Mouse (Mus musculus) lung, adult 2 months (tissue): ENCODE results near the gene Clec16a. TPM values are rescaled to one million over a fixed set of nuclear protein-coding genes. Genes with fewer than 3 reads are reported as not detected.

Experiments used
- DNase-seq: peaks from one replicate; pipeline ENCODE4 v3.0.0; 2022
- H3K4me1 ChIP-seq: fragments of 200-500 bp; 2 replicates; pipeline ENCODE4 v1.6.1; 2011; ENCODE audit warnings: low read length; ENCODE audit not compliant: control insufficient read depth, insufficient read depth
- H3K4me3 ChIP-seq: fragments of 200-500 bp; replicated peaks from 2 replicates; pipeline ENCODE3; 2011; ENCODE audit warnings: low read depth, mild to moderate bottlenecking, control low read depth, low read length; ENCODE audit errors: extremely low read depth
- CTCF ChIP-seq: fragments of 200-500 bp; IDR thresholded peaks from 2 replicates; pipeline ENCODE4 v1.5.1; 2011; ENCODE audit warnings: mild to moderate bottlenecking, low read length, control low read depth; ENCODE audit not compliant: insufficient read depth
- POLR2A ChIP-seq: fragments of 200-500 bp; IDR thresholded peaks from 2 replicates; pipeline ENCODE4 v1.6.1; 2011; ENCODE audit warnings: low read depth, mild to moderate bottlenecking, control low read depth, low read length, borderline replicate concordance; ENCODE audit errors: extremely low read depth
- WGBS: fragments of 180-500 bp; shearing (Covaris S2); methylation state at CpG from one replicate; pipeline ENCODE4 v1.1.7; 2018; 5-methylcytosine and 5-hydroxymethylcytosine counted together
- polyA plus RNA-seq: library from polyadenylated mRNA; depleted of rRNA; stranded (reverse); fragments of >200 nt; gene quantifications from 2 replicates; pipeline ENCODE4 v1.2.3, GENCODE M21; 2012

Clec16a gene
- polyA plus RNA-seq, 1 experiment: 18.3 TPM

DNA sequence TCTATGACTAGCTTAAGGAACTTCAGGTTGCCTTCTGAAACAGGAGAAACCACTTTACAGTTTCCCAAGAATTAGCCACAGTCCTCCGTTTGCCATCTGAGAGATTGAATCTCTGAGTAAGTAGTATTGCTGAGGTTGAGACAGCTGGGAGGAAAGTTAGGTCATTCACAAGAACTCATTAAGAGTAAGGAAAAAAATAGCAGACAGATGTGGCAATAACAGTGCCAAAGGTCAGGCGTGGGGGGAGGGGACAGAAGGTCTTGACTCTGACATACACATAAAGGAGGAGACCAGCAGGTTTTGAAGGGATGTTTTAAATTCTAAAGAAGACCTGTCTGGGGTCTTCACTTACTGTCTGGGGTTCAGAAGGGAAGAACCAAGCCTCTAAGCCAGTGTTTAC, 157.3 kb downstream of the Clec16a start:
- TF ChIP-seq CTCF: no peak
- no peak for TF ChIP-seq POLR2A
- DNase-seq: no peak
- Histone ChIP-seq H3K4me3 (no peak overlapping the region), H3K4me1 (peaks cover 2% of the 10 kb centered on the region)
- WGBS: 63% methylated on average over 2 of the region's 2 CpGs

DNA sequence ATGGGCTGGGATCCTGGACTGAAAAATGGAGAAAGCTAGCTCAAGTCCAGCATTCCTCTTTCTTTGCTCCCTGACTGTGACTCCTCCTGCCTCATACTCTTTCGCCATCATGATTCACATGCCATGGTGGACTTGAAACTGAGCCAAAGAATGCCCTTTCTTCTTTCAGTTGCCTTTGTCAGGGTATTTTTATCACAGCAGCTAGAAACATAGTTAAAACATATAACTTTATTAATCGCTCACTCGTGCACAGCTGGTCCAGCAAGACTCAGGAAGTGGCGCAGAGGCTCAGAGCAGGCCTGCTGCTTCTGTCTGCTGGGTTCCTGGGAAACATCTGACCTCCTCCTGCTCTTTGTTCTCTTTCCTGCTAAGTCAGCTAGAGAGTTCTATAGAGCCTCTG, 158.8 kb downstream of the Clec16a start:
- 49% methylated on average over 4 of the region's 4 CpGs for WGBS
- DNase-seq: no peak
- TF ChIP-seq CTCF (no peak), POLR2A (no peak)
- peaks cover 2% of the 10 kb centered on the region; the same call in 1 of the 2 replicates for H3K4me1 ChIP-seq
- no peak overlapping the region for H3K4me3 ChIP-seq

DNA sequence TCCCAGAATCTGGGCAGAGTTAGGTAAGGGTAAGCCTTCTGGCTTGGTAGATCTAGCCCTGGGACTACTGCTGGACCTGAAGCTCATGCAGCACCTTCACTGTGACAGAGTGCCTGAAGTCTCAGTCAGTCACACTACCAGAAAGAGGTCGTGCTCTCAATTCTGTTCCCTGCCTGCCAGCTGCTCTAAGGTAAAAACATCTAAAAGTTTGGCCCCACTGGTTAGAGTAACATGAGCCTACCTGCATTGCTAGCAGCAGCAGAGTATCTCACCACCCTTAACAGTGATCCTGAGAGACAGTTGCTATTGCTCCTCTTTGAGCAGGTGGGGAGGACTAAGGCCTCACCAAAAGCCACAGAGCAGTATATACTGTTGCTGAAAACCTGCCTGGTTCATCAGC, 160.3 kb downstream of the Clec16a start:
- WGBS: 92% methylated on average over 1 of the region's 1 CpGs
- no peak for TF ChIP-seq CTCF
- no peak for TF ChIP-seq POLR2A
- DNase-seq: no peak
- H3K4me3 ChIP-seq: no peak overlapping the region
- H3K4me1 ChIP-seq: no peaks in the 10 kb centered on the region

DNA sequence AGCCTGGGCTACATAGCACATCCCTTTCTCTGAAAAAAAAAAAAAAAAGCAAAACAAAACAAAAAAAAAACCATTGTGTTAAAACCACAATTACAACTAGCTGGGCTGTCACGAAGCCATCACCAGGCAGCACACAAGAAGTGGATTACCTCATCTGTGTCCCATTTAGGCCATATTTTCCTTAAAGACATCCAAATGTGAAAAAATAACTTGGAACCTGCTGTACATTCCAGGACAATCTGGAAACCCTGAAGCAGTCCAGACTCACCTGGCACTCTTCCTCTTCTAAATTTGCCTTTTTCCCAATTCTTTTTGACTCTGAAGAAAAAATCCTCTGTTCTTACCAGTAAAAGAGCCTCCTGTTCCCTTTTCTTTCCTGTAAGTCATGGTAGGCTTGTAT, 166.4 kb downstream of the Clec16a start:
- DNase-seq: no peak
- H3K4me1 ChIP-seq: 0 out of 2 replicates have a peak, but pooled peaks cover 2% of the 10 kb centered on the region
- WGBS: 69% methylated on average over 1 of the region's 1 CpGs
- no peak overlapping the region for H3K4me3 ChIP-seq
- TF ChIP-seq POLR2A (no peak), CTCF (no peak)

DNA sequence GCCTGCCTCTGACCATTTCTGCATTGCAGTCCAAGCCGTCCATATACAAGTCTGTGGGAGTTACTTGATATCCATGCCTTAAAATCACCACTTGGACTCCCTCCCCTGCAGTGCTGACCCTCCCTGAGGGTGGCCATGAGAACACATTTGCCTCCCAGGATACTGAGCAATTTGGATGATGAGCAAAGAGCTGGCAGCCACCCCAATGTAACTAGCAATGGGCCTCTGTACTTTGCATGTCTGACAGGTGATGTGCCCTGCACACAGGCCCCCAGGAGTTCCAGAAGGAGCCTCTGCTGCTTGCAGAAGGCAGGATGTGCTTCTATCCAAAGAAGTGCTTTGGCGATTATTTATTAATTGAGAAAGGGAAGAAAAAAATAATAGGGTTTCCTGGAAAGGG, 167.9 kb downstream of the Clec16a start:
- H3K4me1 ChIP-seq: 0 out of 2 replicates have a peak, but pooled peaks cover 2% of the 10 kb centered on the region
- WGBS: 54% methylated on average over 2 of the region's 2 CpGs
- TF ChIP-seq CTCF (no peak), POLR2A (no peak)
- no peak for DNase-seq
- H3K4me3 ChIP-seq: no peak overlapping the region

DNA sequence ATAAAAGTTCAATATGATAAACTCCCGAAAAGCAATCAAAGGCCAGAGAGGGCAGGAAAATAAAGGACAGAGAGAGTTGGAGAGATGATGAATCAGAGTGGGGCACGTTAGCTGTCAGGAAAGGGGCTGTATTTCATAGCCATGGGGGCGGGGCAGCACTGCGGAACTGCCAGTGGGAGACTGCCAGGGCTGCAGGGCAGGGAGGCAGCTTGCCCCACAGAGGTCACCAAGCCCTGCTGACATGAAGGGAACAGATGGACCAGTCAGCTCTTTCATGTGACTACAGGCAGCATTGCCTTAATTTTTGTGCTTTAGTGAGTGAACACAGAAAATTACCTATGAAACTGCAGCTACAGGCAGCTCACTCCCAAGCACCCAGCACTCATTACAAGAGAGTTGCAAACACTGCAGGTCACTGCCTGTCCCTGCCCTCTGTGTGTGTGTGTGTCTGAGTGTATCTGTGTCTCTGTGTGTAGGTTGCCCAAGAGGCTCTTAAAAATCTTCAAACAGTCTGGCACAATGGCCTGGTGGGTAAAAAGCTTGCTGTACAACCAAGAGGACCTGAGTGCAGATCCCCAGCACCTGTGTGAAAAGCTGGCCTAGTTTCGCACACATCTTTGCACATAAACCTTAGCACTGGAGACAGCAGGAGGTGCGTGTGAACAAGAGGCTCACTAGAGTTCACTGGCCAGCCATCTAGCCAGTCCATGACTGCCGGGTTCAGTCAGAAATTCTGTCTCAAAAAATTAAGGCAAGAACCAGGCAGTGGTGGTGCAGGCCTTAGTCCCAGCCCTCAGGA, 168.5 kb downstream of the Clec16a start:
- no peak for DNase-seq
- 58% methylated on average over 7 of the region's 7 CpGs for WGBS
- TF ChIP-seq POLR2A (no peak), CTCF (no peak)
- H3K4me3 ChIP-seq: no peak overlapping the region
- 0 out of 2 replicates have a peak, but pooled peaks cover 2% of the 10 kb centered on the region for H3K4me1 ChIP-seq

DNA sequence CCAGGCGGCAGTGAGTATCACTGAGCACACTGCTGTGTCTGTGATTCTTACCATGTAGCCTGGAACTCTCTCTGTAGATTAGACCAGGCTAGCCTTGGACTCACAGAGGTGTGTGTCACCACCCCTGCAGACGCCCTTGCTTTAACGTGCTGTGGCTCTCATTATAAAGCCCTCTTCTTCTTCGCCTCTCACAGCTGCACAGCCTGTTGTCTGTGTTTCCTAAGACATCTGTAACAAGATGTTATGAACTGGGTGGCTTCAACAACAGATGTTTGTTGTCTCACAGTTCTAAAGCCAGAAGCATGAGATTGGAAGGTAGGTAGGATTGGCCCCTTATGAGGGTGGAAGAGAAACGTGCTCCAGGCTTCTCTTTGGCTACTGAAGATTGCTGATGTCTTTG, 170.1 kb downstream of the Clec16a start:
- TF ChIP-seq POLR2A (no peak), CTCF (no peak)
- 85% methylated on average over 5 of the region's 5 CpGs for WGBS
- DNase-seq: no peak
- no peak overlapping the region for H3K4me3 ChIP-seq
- 0 out of 2 replicates have a peak, but pooled peaks cover 2% of the 10 kb centered on the region for H3K4me1 ChIP-seq

DNA sequence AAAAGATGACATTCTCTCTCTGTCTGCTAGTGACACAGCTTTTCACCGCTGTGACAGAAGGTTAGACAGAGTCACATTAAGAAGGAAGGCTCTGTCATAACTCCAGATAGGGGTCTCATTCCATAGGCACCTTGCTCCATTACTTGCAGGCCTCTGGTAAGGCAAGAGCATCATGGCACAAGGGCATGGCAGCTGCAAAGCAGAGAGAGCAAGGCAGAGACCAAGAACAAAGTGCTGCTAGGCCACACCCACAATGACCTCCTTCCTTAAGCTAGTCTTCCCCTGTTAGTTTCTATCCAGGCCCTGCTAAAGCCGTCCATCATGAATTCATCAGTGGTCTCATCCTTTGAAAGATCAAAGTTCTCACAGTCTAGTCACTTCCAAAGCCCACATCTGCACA, 170.5 kb downstream of the Clec16a start:
- Histone ChIP-seq H3K4me1 (0 out of 2 replicates have a peak, but pooled peaks cover 2% of the 10 kb centered on the region), H3K4me3 (no peak overlapping the region)
- 92% methylated on average over 2 of the region's 2 CpGs for WGBS
- no peak for DNase-seq
- no peak for TF ChIP-seq CTCF
- no peak for TF ChIP-seq POLR2A

DNA sequence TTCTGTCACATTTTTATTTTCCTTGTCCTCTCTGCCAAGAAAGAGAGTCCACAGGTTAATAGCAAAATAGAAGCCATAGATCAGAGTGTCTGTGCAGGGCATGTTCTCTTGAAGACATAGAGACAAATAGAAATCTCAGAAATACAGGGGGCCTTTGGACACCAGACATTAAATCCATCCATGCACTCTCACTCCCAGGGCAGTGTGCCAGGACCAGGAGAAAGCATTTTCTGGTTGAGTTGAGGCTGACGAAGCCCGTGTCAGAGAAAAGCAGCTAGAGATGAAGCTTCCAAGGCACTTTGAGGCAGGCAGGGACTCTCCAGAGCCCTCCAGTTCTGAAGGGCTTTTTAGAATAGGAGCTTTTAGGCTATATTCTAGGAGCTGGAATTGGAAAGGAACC, 171.6 kb downstream of the Clec16a start:
- 0 out of 2 replicates have a peak, but pooled peaks cover 2% of the 10 kb centered on the region for H3K4me1 ChIP-seq
- 84% methylated on average over 2 of the region's 2 CpGs for WGBS
- H3K4me3 ChIP-seq: no peak overlapping the region
- no peak for TF ChIP-seq CTCF
- no peak for TF ChIP-seq POLR2A
- no peak for DNase-seq

DNA sequence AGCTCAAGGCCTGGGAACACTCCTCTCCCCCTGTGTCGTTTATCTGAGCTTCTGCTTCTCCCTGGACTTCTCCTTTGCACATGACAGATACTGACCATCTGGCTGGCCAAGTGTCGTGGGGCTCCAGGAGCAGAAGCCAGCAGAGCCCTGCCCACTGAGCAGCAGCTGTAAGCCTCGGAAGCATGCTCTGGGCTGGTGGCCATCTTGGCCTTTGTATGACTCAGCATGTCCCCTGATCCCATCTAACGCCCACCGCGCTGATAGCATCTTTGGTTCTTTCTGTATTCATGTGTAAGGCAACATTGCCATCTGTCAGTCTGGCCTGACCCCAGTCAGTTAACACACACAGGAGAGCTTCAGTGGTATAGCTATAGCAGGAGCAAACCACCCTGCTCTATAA, 174.8 kb downstream of the Clec16a start:
- H3K4me1 ChIP-seq: no peaks in the 10 kb centered on the region
- DNase-seq: no peak
- no peak for TF ChIP-seq CTCF
- TF ChIP-seq POLR2A: no peak

DNA sequence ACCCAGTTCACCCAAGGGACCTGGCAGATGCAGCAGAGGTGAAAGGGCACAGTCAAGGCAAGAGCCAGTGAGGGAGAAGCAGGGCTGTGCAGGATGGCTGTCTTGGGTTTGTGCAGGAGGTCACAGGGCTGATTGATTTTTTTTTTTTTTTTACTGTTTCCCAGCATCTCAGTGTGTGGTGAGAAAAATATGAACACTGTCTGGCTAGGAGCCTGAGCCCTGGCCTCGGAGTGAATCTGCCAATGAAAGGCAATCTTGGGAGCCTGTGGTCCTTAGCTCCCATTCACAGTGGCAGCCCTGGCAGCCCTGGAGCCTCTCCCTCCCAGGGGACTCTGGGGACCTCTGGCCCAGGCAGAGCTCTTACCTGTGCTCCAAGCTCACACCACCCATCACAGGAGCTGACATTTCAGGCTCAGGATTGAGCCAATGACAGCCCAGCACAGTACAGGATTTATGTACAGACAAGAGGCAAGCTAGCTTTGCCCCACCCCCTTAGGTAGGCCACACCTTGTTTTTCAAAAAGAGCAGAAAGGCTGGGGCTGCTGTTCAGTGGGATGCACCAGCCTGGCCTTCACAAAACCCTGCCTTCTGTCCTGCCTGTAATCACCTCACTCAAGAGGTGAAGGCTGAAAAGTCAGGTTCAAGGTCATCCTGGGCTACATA, 177.9 kb downstream of the Clec16a start:
- H3K4me1 ChIP-seq: no peaks in the 10 kb centered on the region
- no peak for TF ChIP-seq CTCF
- no peak for TF ChIP-seq POLR2A
- no peak for DNase-seq
- no peak overlapping the region for H3K4me3 ChIP-seq
- 30% methylated on average over 1 of the region's 1 CpGs for WGBS

More for the DNA sequence above, 174.8 kb downstream of the Clec16a start:
- no peak overlapping the region for H3K4me3 ChIP-seq
- WGBS: 67% methylated on average over 6 of the region's 6 CpGs
